Mouse (Mus musculus): Measurements from ENCODE around the gene Usp10. TPM values are rescaled to one million over a fixed set of nuclear protein-coding genes. Genes with fewer than 3 reads are reported as not detected.

Gene Usp10
- polyA plus RNA-seq, 1 experiment from 2014 or later: 40.3 TPM

- no peaks in the 10 kb centered on the region for H3K9me3 ChIP-seq (ENCODE audit: low read length)
- no peak overlapping the region for H3K27ac ChIP-seq (ENCODE audit: low read length)
- H3K4me3 ChIP-seq (ENCODE audit: low read depth, low read length): no peak overlapping the region
- no peak for ATAC-seq
- no peaks in the 10 kb centered on the region for H3K36me3 ChIP-seq (ENCODE audit: insufficient read depth, low read length)
- no peaks in the 10 kb centered on the region for H3K27me3 ChIP-seq (replicated peaks; ENCODE audit: insufficient read depth, low read length)
- WGBS: 16% methylated on average over 13 of the region's 13 CpGs
- no peak overlapping the region for H3K9ac ChIP-seq (replicated peaks; ENCODE audit: low read depth)
- no peak overlapping the region for H3K4me2 ChIP-seq (replicated peaks; ENCODE audit: low read depth, low read length)
- H3K4me1 ChIP-seq (ENCODE audit: insufficient read depth, low read depth, low read length): no peaks in the 10 kb centered on the region
- TF ChIP-seq EP300 (IDR thresholded peaks at IDR 0.05) (no peak), CTCF (IDR thresholded peaks at IDR 0.05) (no peak)
- DNase-seq (ENCODE audit: low spot score): no peak
Measured at GRCm38 (mm10) chr8:119897933-119898332, 12.2 kb upstream of the Usp10 start.

GRCm38 (mm10) chr8:119901349-119901748, 8.8 kb upstream of the Usp10 start:
- Histone ChIP-seq H3K4me2 (replicated peaks; ENCODE audit: low read depth, low read length) (no peak overlapping the region), H3K4me3 (ENCODE audit: low read depth, low read length) (no peak overlapping the region), H3K27ac (ENCODE audit: low read length) (no peak overlapping the region), H3K27me3 (replicated peaks; ENCODE audit: insufficient read depth, low read length) (no peaks in the 10 kb centered on the region), H3K4me1 (ENCODE audit: insufficient read depth, low read depth, low read length) (no peaks in the 10 kb centered on the region), H3K9me3 (ENCODE audit: low read length) (no peaks in the 10 kb centered on the region), H3K36me3 (ENCODE audit: insufficient read depth, low read length) (no peaks in the 10 kb centered on the region), H3K9ac (replicated peaks; ENCODE audit: low read depth) (no peak overlapping the region)
- 70% methylated on average over 3 of the region's 3 CpGs for WGBS
- TF ChIP-seq CTCF (IDR thresholded peaks at IDR 0.05) (no peak), EP300 (IDR thresholded peaks at IDR 0.05) (no peak)
- DNase-seq (ENCODE audit: low spot score) (no peak), ATAC-seq (no peak)

- H3K9me3 ChIP-seq (ENCODE audit: low read length): no peaks in the 10 kb centered on the region
- no peak overlapping the region for H3K27ac ChIP-seq (ENCODE audit: low read length)
- H3K4me1 ChIP-seq (ENCODE audit: insufficient read depth, low read depth, low read length): no peaks in the 10 kb centered on the region
- TF ChIP-seq CTCF (IDR thresholded peaks at IDR 0.05) (no peak), EP300 (IDR thresholded peaks at IDR 0.05) (no peak)
- DNase-seq (ENCODE audit: low spot score) (no peak), ATAC-seq (no peak)
- H3K4me2 ChIP-seq (replicated peaks; ENCODE audit: low read depth, low read length): no peak overlapping the region
- no peaks in the 10 kb centered on the region for H3K36me3 ChIP-seq (ENCODE audit: insufficient read depth, low read length)
- WGBS: 52% methylated on average over 8 of the region's 8 CpGs
- no peak overlapping the region for H3K4me3 ChIP-seq (ENCODE audit: low read depth, low read length)
- no peak overlapping the region for H3K9ac ChIP-seq (replicated peaks; ENCODE audit: low read depth)
- no peaks in the 10 kb centered on the region for H3K27me3 ChIP-seq (replicated peaks; ENCODE audit: insufficient read depth, low read length)
Measured at GRCm38 (mm10) chr8:119901952-119902351, 8.2 kb upstream of the Usp10 start.

DNA sequence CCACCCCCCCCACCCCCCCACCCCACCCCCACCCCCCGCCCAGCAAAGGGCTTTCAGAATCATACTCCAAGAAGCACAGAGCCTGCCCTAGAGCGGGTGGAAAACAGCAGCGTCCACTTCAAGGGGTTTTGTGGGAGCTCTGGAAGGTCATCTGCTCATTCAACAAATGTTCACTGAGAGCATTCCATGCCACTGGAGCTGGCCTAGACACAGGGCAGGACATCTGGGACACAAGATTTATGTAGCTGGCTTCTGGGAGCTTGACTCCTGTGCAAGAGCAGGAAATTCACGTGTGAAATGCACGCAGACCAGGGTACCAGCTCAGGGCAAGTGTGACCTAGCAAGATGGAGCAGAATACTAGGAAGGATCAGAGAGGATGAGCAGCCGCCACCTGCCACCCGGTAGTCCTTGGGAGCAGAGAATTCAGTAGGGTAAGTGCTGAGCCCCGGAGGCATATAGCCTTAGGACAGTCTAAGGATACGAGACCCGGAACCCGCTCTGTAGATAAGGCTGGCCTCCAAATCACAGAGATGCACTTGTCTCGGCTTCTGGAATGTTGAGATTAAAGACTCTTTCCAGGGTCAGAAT, 5.7 kb upstream of the Usp10 start:
- 46% methylated on average over 12 of the region's 12 CpGs for WGBS
- Histone ChIP-seq H3K9me3 (ENCODE audit: low read length) (no peaks in the 10 kb centered on the region), H3K27me3 (replicated peaks; ENCODE audit: insufficient read depth, low read length) (no peaks in the 10 kb centered on the region), H3K4me1 (ENCODE audit: insufficient read depth, low read depth, low read length) (no peaks in the 10 kb centered on the region), H3K27ac (ENCODE audit: low read length) (no peak overlapping the region), H3K9ac (replicated peaks; ENCODE audit: low read depth) (no peak overlapping the region), H3K36me3 (ENCODE audit: insufficient read depth, low read length) (no peaks in the 10 kb centered on the region), H3K4me3 (ENCODE audit: low read depth, low read length) (no peak overlapping the region), H3K4me2 (replicated peaks; ENCODE audit: low read depth, low read length) (no peak overlapping the region)
- TF ChIP-seq EP300 (IDR thresholded peaks at IDR 0.05) (no peak), CTCF (IDR thresholded peaks at IDR 0.05) (no peak)
- ATAC-seq (no peak), DNase-seq (ENCODE audit: low spot score) (no peak)

- Histone ChIP-seq H3K27me3 (replicated peaks; ENCODE audit: insufficient read depth, low read length) (no peaks in the 10 kb centered on the region), H3K9ac (replicated peaks; ENCODE audit: low read depth) (peak within 1 kb of the TSS; percentile 74), H3K4me3 (ENCODE audit: low read depth, low read length) (peak within 1 kb of the TSS; percentile 73), H3K27ac (ENCODE audit: low read length) (peak within 1 kb of the TSS; percentile 89), H3K9me3 (ENCODE audit: low read length) (no peaks in the 10 kb centered on the region), H3K4me1 (ENCODE audit: insufficient read depth, low read depth, low read length) (peaks cover 23% of the 10 kb centered on the region; the same call in 1 of the 2 replicates), H3K36me3 (ENCODE audit: insufficient read depth, low read length) (no peaks in the 10 kb centered on the region), H3K4me2 (replicated peaks; ENCODE audit: low read depth, low read length) (peak within 1 kb of the TSS; percentile 80)
- under 1% methylated on average over 48 of the region's 97 CpGs for WGBS
- peak; percentile 96 for ATAC-seq
- DNase-seq (ENCODE audit: low spot score): peak; percentile 93
- no peak for TF ChIP-seq EP300 (IDR thresholded peaks at IDR 0.05)
- no peak for TF ChIP-seq CTCF (IDR thresholded peaks at IDR 0.05)
Measured at GRCm38 (mm10) chr8:119910547-119911257, 542 bp downstream of the Usp10 start, which contains the start of gene Gm20388. Gene Gm20388, plus strand, starts transcription at chr8:119910841.

DNA sequence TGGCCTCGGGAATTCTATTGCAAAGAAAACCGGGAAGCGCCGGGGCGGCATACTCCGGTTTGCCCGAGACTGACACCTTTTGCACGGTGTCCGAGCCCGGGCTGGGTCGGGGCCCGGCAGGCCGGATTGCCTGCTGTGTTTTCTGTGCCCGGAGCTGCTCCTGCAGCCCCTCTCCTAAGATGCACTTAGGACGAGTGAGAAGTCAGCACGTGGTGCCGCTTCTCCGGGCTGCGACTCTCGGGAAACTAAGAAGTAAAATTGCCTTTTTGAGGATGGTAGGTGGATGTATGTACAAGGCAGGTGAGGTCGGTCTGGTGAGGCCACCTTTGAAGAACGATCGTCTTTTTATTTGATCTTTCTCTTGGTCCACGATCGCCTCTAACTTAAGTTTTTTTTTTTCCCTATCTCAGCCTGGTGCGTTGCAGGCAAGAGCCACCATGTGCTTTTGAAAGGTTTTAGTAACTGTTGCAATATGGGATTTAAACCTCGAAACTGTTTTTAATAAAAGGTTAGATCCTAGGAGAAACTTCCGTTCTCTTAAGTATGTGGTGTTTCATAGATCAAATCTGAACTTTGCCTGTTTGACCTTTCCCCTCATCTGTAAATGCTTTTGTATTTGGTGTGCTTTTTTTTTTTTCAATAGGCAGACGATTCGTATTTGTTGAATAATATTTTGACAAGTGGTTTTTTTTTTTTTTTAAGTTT, 1.2 kb downstream of the Usp10 start:
- no peak for TF ChIP-seq EP300 (IDR thresholded peaks at IDR 0.05)
- no peak for TF ChIP-seq CTCF (IDR thresholded peaks at IDR 0.05)
- ATAC-seq: peak; percentile 31; the same call in 1 of the 2 replicates
- no peak for DNase-seq (ENCODE audit: low spot score)

More for the DNA sequence above, 1.2 kb downstream of the Usp10 start:
- Histone ChIP-seq H3K9me3 (ENCODE audit: low read length) (no peaks in the 10 kb centered on the region), H3K27me3 (replicated peaks; ENCODE audit: insufficient read depth, low read length) (no peaks in the 10 kb centered on the region), H3K4me3 (ENCODE audit: low read depth, low read length) (peak overlapping the region; percentile 73), H3K4me1 (ENCODE audit: insufficient read depth, low read depth, low read length) (peaks cover 23% of the 10 kb centered on the region; the same call in 1 of the 2 replicates), H3K9ac (replicated peaks; ENCODE audit: low read depth) (peak overlapping the region; percentile 74), H3K27ac (ENCODE audit: low read length) (peak overlapping the region; percentile 89), H3K36me3 (ENCODE audit: insufficient read depth, low read length) (no peaks in the 10 kb centered on the region), H3K4me2 (replicated peaks; ENCODE audit: low read depth, low read length) (peak overlapping the region; percentile 80)
- WGBS: 3% methylated on average over 30 of the region's 30 CpGs

All from lung, postnatal 0 days (tissue).